Mouse (Mus musculus): Measurements from ENCODE around the gene Filip1l. TPM values are rescaled to one million over a fixed set of nuclear protein-coding genes. Genes with fewer than 3 reads are reported as not detected.

Filip1l gene
- polyA plus RNA-seq, 1 experiment: 15.1 TPM

DNA sequence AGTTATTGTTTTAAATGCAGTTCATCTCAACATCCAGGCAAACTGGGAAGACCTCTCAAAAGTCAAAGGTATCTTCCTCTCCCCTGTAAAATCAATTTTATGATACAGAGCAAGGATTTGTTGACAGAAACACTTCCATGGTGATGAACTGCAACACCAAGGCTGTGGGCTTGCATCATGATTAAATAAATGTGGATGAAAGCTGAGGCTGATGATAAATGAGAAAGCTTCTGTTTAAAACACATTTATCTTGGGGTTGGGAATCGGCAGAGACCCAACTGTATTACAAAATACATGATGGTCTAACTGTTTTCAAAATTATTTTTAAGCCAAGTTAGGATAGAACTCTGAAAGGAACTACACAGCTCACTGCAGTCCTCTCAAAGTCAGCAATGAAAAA, 220.9 kb downstream of the Filip1l start:
- 39% methylated on average over 1 of the region's 1 CpGs for WGBS
- no peak overlapping the region for H3K4me3 ChIP-seq (replicated peaks; ENCODE audit: extremely low read depth, low read depth, low read length)
- H3K4me1 ChIP-seq (ENCODE audit: control insufficient read depth, insufficient read depth, low read length): peaks cover 13% of the 10 kb centered on the region
- no peak for DNase-seq
- TF ChIP-seq POLR2A (IDR thresholded peaks at IDR 0.05; ENCODE audit: borderline replicate concordance, extremely low read depth, low read depth, low read length) (no peak), CTCF (IDR thresholded peaks at IDR 0.05; ENCODE audit: insufficient read depth, low read length) (no peak)

DNA sequence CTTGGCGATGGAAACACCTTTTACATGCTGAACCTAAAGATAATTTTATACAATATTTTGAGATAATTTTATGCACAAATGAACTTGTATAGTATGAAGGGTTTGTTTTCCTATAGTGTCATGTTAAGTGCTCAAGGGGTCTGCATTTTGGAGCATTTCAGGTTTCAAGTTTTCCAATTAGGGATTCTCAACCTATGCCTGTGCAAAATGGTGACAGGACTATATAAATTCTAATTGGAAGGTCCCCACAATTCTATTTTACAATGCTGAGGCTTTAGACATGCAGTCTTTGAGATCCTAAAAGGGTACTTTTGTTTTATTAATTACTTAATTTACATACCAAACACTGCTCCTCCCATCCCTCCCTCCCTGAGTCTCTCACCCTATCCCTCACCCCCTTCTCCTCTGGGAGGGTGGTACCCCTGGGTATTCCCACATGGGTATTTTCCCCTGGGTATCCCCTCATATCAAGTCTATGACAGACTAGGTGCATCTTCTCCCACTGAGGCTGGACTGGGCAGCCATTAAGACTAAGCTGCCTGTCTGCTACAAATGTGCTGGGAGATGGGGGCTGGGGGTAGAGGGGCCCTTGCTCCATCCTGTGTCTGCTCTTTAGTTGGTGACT, 223.0 kb downstream of the Filip1l start:
- H3K4me3 ChIP-seq (replicated peaks; ENCODE audit: extremely low read depth, low read depth, low read length): no peak overlapping the region
- no peak for DNase-seq
- peaks cover 11% of the 10 kb centered on the region for H3K4me1 ChIP-seq (ENCODE audit: control insufficient read depth, insufficient read depth, low read length)
- TF ChIP-seq POLR2A (IDR thresholded peaks at IDR 0.05; ENCODE audit: borderline replicate concordance, extremely low read depth, low read depth, low read length) (no peak), CTCF (IDR thresholded peaks at IDR 0.05; ENCODE audit: insufficient read depth, low read length) (no peak)
- WGBS: 83% methylated on average over 1 of the region's 1 CpGs

DNA sequence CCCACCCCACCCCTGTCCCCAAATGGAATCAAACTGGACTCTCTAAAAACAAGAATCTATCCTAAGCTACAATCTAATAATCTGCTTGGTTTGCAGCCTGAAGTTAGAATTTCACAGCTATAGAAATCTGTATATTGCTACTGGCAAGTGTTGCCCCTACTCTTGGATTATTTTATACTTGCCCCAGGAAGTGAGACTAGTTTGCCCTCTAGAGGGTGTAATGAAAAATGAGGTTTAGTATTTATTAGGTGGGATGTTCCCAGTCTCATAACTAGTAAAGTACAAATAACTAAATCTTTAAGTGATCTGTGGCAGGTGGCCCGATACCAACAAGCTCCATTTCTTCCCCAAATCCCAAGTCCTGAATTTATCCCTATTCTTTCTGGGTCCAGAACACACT, 224.6 kb downstream of the Filip1l start:
- Histone ChIP-seq H3K4me3 (replicated peaks; ENCODE audit: extremely low read depth, low read depth, low read length) (no peak overlapping the region), H3K4me1 (ENCODE audit: control insufficient read depth, insufficient read depth, low read length) (peaks cover 13% of the 10 kb centered on the region)
- DNase-seq: no peak
- 85% methylated on average over 1 of the region's 1 CpGs for WGBS
- TF ChIP-seq POLR2A (IDR thresholded peaks at IDR 0.05; ENCODE audit: borderline replicate concordance, extremely low read depth, low read depth, low read length): no peak

DNA sequence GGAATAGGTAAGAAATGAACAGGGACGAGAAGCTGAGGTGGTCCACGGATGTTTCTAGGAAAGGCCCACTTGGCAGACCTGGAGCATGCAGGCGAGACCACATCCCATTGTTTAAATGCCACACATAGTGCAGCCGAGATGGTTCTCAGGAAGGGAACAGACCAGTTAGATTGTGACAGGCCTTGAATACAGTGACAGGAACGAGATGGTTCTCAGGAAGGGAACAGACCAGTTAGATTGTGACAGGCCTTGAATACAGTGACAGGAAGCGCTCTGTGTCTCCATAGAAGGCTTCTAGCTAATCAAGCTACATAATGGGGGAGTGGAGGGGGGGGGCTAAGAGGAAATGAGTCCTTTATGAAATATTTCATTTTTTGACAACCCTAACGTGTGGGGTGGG, 227.1 kb downstream of the Filip1l start:
- DNase-seq: no peak
- 45% methylated on average over 7 of the region's 7 CpGs for WGBS
- Histone ChIP-seq H3K4me3 (replicated peaks; ENCODE audit: extremely low read depth, low read depth, low read length) (no peak overlapping the region), H3K4me1 (ENCODE audit: control insufficient read depth, insufficient read depth, low read length) (peaks cover 14% of the 10 kb centered on the region)
- TF ChIP-seq CTCF (IDR thresholded peaks at IDR 0.05; ENCODE audit: insufficient read depth, low read length) (no peak), POLR2A (IDR thresholded peaks at IDR 0.05; ENCODE audit: borderline replicate concordance, extremely low read depth, low read depth, low read length) (no peak)

DNA sequence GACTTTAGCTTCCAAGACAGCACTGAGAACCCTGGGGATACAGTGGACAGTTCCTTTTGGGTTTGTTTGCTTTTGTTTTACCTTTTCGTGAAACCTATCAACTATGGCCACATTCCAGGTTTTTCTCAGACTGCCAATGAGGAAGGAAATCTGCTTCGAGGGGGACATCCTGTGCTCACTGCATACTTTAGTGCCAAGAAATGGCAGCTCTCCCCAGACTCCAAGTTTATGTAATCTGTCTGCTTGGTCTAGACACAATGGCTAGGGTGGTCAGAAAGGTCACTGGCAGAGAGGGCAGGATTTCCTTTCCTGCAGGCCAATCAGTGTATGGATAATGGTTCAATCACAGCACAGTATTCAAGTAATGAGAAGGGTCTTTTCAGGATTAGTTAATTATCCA, 229.1 kb downstream of the Filip1l start:
- peaks cover 14% of the 10 kb centered on the region for H3K4me1 ChIP-seq (ENCODE audit: control insufficient read depth, insufficient read depth, low read length)
- no peak overlapping the region for H3K4me3 ChIP-seq (replicated peaks; ENCODE audit: extremely low read depth, low read depth, low read length)
- TF ChIP-seq CTCF (IDR thresholded peaks at IDR 0.05; ENCODE audit: insufficient read depth, low read length): no peak
- no peak for TF ChIP-seq POLR2A (IDR thresholded peaks at IDR 0.05; ENCODE audit: borderline replicate concordance, extremely low read depth, low read depth, low read length)
- 12% methylated on average over 2 of the region's 2 CpGs for WGBS
- no peak for DNase-seq

DNA sequence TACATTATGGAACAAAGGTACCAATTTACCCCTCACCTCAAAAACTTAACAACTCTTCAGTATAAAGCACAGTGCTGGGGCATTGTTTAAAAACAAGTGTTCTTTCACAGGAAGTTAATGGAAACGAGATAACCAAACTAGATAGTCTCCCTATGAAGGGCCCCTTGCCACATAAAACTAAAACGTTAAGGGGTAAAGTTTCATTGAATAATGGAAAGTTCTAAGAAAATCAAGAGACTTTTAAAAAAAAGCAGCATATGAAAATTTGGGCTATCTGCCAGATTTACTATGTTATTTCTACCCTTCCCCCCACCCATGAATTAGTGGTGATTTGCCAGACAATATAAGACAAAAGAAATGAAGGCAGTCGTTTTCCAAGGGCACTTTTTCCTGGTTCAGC, 232.3 kb downstream of the Filip1l start:
- no peak for DNase-seq
- 13% methylated on average over 3 of the region's 3 CpGs for WGBS
- peaks cover 12% of the 10 kb centered on the region for H3K4me1 ChIP-seq (ENCODE audit: control insufficient read depth, insufficient read depth, low read length)
- H3K4me3 ChIP-seq (replicated peaks; ENCODE audit: extremely low read depth, low read depth, low read length): no peak overlapping the region
- TF ChIP-seq CTCF (IDR thresholded peaks at IDR 0.05; ENCODE audit: insufficient read depth, low read length): no peak
- no peak for TF ChIP-seq POLR2A (IDR thresholded peaks at IDR 0.05; ENCODE audit: borderline replicate concordance, extremely low read depth, low read depth, low read length)

GRCm38 (mm10) chr16:57593422-57594157, 240.7 kb downstream of the Filip1l start:
- 34% methylated on average over 7 of the region's 7 CpGs for WGBS
- Histone ChIP-seq H3K4me1 (ENCODE audit: control insufficient read depth, insufficient read depth, low read length) (peaks cover 6% of the 10 kb centered on the region; the same call in 1 of the 2 replicates), H3K4me3 (replicated peaks; ENCODE audit: extremely low read depth, low read depth, low read length) (no peak overlapping the region)
- DNase-seq: no peak
- peak; percentile 44; the same call in 1 of the 2 replicates for TF ChIP-seq CTCF (IDR thresholded peaks at IDR 0.05; ENCODE audit: insufficient read depth, low read length)
- TF ChIP-seq POLR2A (IDR thresholded peaks at IDR 0.05; ENCODE audit: borderline replicate concordance, extremely low read depth, low read depth, low read length): no peak

GRCm38 (mm10) chr16:57597295-57597957, 244.5 kb downstream of the Filip1l start:
- no peak overlapping the region for H3K4me3 ChIP-seq (replicated peaks; ENCODE audit: extremely low read depth, low read depth, low read length)
- no peak for TF ChIP-seq CTCF (IDR thresholded peaks at IDR 0.05; ENCODE audit: insufficient read depth, low read length)
- TF ChIP-seq POLR2A (IDR thresholded peaks at IDR 0.05; ENCODE audit: borderline replicate concordance, extremely low read depth, low read depth, low read length): no peak
- 55% methylated on average over 4 of the region's 4 CpGs for WGBS
- DNase-seq: no peak
- peaks cover 6% of the 10 kb centered on the region; the same call in 1 of the 2 replicates for H3K4me1 ChIP-seq (ENCODE audit: control insufficient read depth, insufficient read depth, low read length)

- Histone ChIP-seq H3K4me1 (ENCODE audit: control insufficient read depth, insufficient read depth, low read length) (peaks cover 6% of the 10 kb centered on the region; the same call in 1 of the 2 replicates), H3K4me3 (replicated peaks; ENCODE audit: extremely low read depth, low read depth, low read length) (no peak overlapping the region)
- TF ChIP-seq POLR2A (IDR thresholded peaks at IDR 0.05; ENCODE audit: borderline replicate concordance, extremely low read depth, low read depth, low read length): no peak
- TF ChIP-seq CTCF (IDR thresholded peaks at IDR 0.05; ENCODE audit: insufficient read depth, low read length): no peak
- no peak for DNase-seq
Observed at GRCm38 (mm10) chr16:57601031-57601430, 248.1 kb downstream of the Filip1l start.

Measured in lung, adult 2 months (tissue).